Mouse (Mus musculus) cerebellum, adult 18-20 months (tissue): ENCODE measurements around the gene Cd96.
A peak's percentile ranks its signal among the peaks of the same experiment; 100 is the strongest.

ENCODE experiments used
- DNase-seq, 2 experiments: peaks; one replicate each; pipeline ENCODE4 v3.0.0; 2021

The Cd96 gene

GRCm38 (mm10) chr16:46033896-46034295 lies 86.2 kb downstream of the Cd96 start:
- no peak for DNase-seq

GRCm38 (mm10) chr16:46022958-46023491 lies 97.0 kb downstream of the Cd96 start:
- DNase-seq, result no peak

- DNase-seq, result peak; percentile 50 to 59
These were observed 97.7 kb downstream of the Cd96 start for GRCm38 (mm10) chr16:46022189-46022928.

- no peak for DNase-seq
These were observed 98.7 kb downstream of the Cd96 start for GRCm38 (mm10) chr16:46021302-46021701.

GRCm38 (mm10) chr16:46020396-46020795 lies 99.7 kb downstream of the Cd96 start:
- no peak for DNase-seq

GRCm38 (mm10) chr16:46019799-46020198 lies 100.3 kb downstream of the Cd96 start:
- no peak for DNase-seq

GRCm38 (mm10) chr16:46019359-46019758 lies 100.7 kb downstream of the Cd96 start:
- no peak for DNase-seq

- DNase-seq, result no peak
These were observed 108.4 kb downstream of the Cd96 start for GRCm38 (mm10) chr16:46011696-46012095.

GRCm38 (mm10) chr16:46010906-46011220 lies 109.2 kb downstream of the Cd96 start:
- peak; percentile 42 to 46 for DNase-seq

GRCm38 (mm10) chr16:46010153-46010905 lies 109.7 kb downstream of the Cd96 start, which contains the start of gene Plcxd2:
Plcxd2 (minus strand) TSS chr16:46010218.
- DNase-seq, result peak; percentile 95 to 98

GRCm38 (mm10) chr16:46009717-46010116 lies 110.3 kb downstream of the Cd96 start:
- DNase-seq, result peak; percentile 67 to 69

GRCm38 (mm10) chr16:46008766-46009165 lies 111.3 kb downstream of the Cd96 start:
- peak in 1 of 2 experiments; percentile 34 for DNase-seq

GRCm38 (mm10) chr16:46008036-46008605 lies 111.9 kb downstream of the Cd96 start:
- DNase-seq, result peak; percentile 49

- DNase-seq, result no peak
These were observed 113.8 kb downstream of the Cd96 start for GRCm38 (mm10) chr16:46006261-46006660.

GRCm38 (mm10) chr16:46001550-46002166 lies 118.4 kb downstream of the Cd96 start:
- DNase-seq, result no peak

GRCm38 (mm10) chr16:46000976-46001375 lies 119.1 kb downstream of the Cd96 start:
- no peak for DNase-seq

GRCm38 (mm10) chr16:45999374-46000191 lies 120.5 kb downstream of the Cd96 start:
- no peak for DNase-seq

- DNase-seq, result no peak
These were observed 121.8 kb downstream of the Cd96 start for GRCm38 (mm10) chr16:45998231-45998630.

GRCm38 (mm10) chr16:45990901-45991676 lies 129.0 kb downstream of the Cd96 start:
- no peak for DNase-seq

GRCm38 (mm10) chr16:45986236-45986635 lies 133.8 kb downstream of the Cd96 start:
- no peak for DNase-seq
